Mouse (Mus musculus): ENCODE results near the gene Olfr1367. TPM values are rescaled to one million over a fixed set of nuclear protein-coding genes. Genes with fewer than 3 reads are reported as not detected.

Gene Olfr1367
- total and polyA plus RNA-seq, 3 experiments, result not detected

DNA sequence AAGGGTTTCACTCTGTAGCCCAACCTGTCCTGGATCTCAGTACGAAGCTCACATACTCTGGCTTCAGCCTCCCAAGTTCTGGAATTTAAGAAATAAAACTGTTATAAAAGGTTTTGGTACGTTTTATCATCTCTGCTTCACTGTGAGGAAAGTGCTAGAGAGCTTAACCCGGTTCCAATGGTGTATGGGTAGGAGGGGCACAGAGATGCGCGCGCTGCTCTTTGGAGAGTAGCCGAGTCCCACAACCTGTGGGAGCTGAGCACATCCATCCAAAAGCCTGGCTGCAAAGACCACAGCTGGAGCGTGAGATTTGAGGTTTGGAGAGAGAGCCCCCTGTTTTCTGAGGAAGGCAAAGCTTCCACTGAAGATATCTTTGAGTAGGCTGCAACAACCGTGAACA is 19.3 kb upstream of the Olfr1367 start:
- Histone ChIP-seq H3K27me3 (replicated peaks) (peaks cover 18% of the 10 kb centered on the region), H3K9me3 (replicated peaks; ENCODE audit: low read length) (no peaks in the 10 kb centered on the region), H3K4me3 (replicated peaks in 1 of 3; ENCODE audit: low read depth in 2 of 3, low read length in 2 of 3, poor library complexity in 1 of 3) (peak overlapping the region; percentile 46 to 88 (median 56)), H3K27ac (ENCODE audit: insufficient read depth, low read depth) (no peak overlapping the region), H3K4me2 (ENCODE audit: insufficient read depth, low read depth, poor library complexity, severe bottlenecking) (peak overlapping the region; percentile 61), H3K36me3 (replicated peaks in 1 of 2; ENCODE audit: control insufficient read depth in 1 of 2, insufficient read depth in 1 of 2, low read length in 1 of 2) (no peaks in the 10 kb centered on the region), H3K4me1 (ENCODE audit: control insufficient read depth in 1 of 2, insufficient read depth in 2 of 2) (peaks cover 0 to 23% of the 10 kb centered on the region in 2 experiments; a peak in 2 of 4 replicates), H3K79me2 (replicated peaks; ENCODE audit: control insufficient read depth, extremely low read depth, insufficient read depth, poor library complexity, severe bottlenecking) (no peaks in the 10 kb centered on the region), H3K9ac (ENCODE audit: insufficient read depth, low read depth) (peak overlapping the region; percentile 4; the same call in 1 of the 2 replicates)
- TF ChIP-seq ELF1 (IDR thresholded peaks at IDR 0.05; ENCODE audit: low read depth, low read length) (no peak), NRF1 (IDR thresholded peaks at IDR 0.05; ENCODE audit: low read depth, low read length) (peak; percentile 56)
- dilution Hi-C loops (cut with MboI; ENCODE audit: extremely low pct_ligation_motif_present, extremely low pct_unique_long_range_greater_than_20kb, low sequenced_read_pairs), result no loop called here
- DNase-seq (ENCODE audit: extremely low read depth), result no peak
- in situ Hi-C loops (cut with MboI; ENCODE audit: low pct_ligation_motif_present, low pct_unique_long_range_greater_than_20kb, low sequenced_read_pairs), result loop anchor here (5.0 kb wide), 2 partner anchors 50 to 165 kb away; no protein-coding TSS in a partner anchor

DNA sequence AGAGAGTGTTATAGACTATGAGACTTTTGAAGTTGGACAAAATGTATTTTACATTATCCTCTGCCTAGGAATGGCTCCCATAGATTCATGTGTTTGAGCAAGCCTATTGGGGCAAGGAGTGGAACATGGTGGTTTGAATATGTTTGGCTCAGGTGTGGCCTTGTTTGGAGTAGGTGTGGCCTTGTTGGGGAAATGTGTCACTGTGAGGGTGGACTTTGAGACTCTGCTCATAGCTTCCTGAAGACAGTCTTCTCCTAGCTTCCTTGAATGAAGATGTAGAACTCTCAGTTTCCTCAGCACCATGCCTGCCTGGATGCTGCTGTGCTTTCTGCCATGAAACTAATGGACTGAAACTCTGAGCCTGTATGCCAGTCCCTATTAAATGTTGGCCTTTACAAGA is 3.9 kb downstream of the Olfr1367 start:
- H3K27ac ChIP-seq (ENCODE audit: insufficient read depth, low read depth), result no peak overlapping the region
- no peaks in the 10 kb centered on the region for H3K79me2 ChIP-seq (replicated peaks; ENCODE audit: control insufficient read depth, extremely low read depth, insufficient read depth, poor library complexity, severe bottlenecking)
- H3K4me1 ChIP-seq (ENCODE audit: control insufficient read depth in 1 of 2, insufficient read depth in 2 of 2), result no peaks in the 10 kb centered on the region
- dilution Hi-C loops (cut with MboI; ENCODE audit: extremely low pct_ligation_motif_present, extremely low pct_unique_long_range_greater_than_20kb, low sequenced_read_pairs), result no loop called here
- no peaks in the 10 kb centered on the region for H3K9me3 ChIP-seq (replicated peaks; ENCODE audit: low read length)
- no peaks in the 10 kb centered on the region for H3K36me3 ChIP-seq (replicated peaks in 1 of 2; ENCODE audit: control insufficient read depth in 1 of 2, insufficient read depth in 1 of 2, low read length in 1 of 2)
- in situ Hi-C loops (cut with MboI; ENCODE audit: low pct_ligation_motif_present, low pct_unique_long_range_greater_than_20kb, low sequenced_read_pairs), result no loop called here
- H3K9ac ChIP-seq (ENCODE audit: insufficient read depth, low read depth), result no peak overlapping the region
- DNase-seq (ENCODE audit: extremely low read depth), result no peak
- no peak overlapping the region for H3K4me3 ChIP-seq (replicated peaks in 1 of 3; ENCODE audit: low read depth in 2 of 3, low read length in 2 of 3, poor library complexity in 1 of 3)
- peaks cover 3% of the 10 kb centered on the region for H3K27me3 ChIP-seq (replicated peaks)
- no peak overlapping the region for H3K4me2 ChIP-seq (ENCODE audit: insufficient read depth, low read depth, poor library complexity, severe bottlenecking)
- no peak for TF ChIP-seq KAT2A (IDR thresholded peaks at IDR 0.05; ENCODE audit: insufficient replicate concordance, low read length)
- no peak for TF ChIP-seq USF2 (conservative IDR thresholded peaks at IDR 0.05; ENCODE audit: low read depth, low read length)
- no peak for TF ChIP-seq NRF1 (IDR thresholded peaks at IDR 0.05; ENCODE audit: low read depth, low read length)
- TF ChIP-seq JUN (IDR thresholded peaks at IDR 0.05; ENCODE audit: insufficient read depth, low read depth, low read length), result no peak
- no peak for TF ChIP-seq USF1 (IDR thresholded peaks at IDR 0.05; ENCODE audit: low read depth, low read length)
- no peak for TF ChIP-seq NELFE (IDR thresholded peaks at IDR 0.05; ENCODE audit: low read depth, low read length)
- TF ChIP-seq IRF4 (IDR thresholded peaks at IDR 0.05; ENCODE audit: low read depth, low read length), result no peak
- no peak for TF ChIP-seq ZNF384 (IDR thresholded peaks at IDR 0.05; ENCODE audit: low read depth, low read length)
- no peak for TF ChIP-seq GABPA (IDR thresholded peaks at IDR 0.05; ENCODE audit: insufficient replicate concordance, low read depth, low read length)
- TF ChIP-seq ELF1 (IDR thresholded peaks at IDR 0.05; ENCODE audit: low read depth, low read length), result no peak
- TF ChIP-seq MAFK (IDR thresholded peaks at IDR 0.05; ENCODE audit: insufficient replicate concordance, low read length), result no peak
- TF ChIP-seq CHD1 (IDR thresholded peaks at IDR 0.05; ENCODE audit: low read depth, low read length), result no peak
- no peak for TF ChIP-seq ZMIZ1 (IDR thresholded peaks at IDR 0.05; ENCODE audit: low read depth, low read length)
- TF ChIP-seq CHD2 (IDR thresholded peaks at IDR 0.05; ENCODE audit: low read length), result no peak
- TF ChIP-seq RCOR1 (conservative IDR thresholded peaks at IDR 0.05; ENCODE audit: low read depth, low read length), result no peak

All from CH12.LX (cell line).